Mouse (Mus musculus): ENCODE results near the gene Srrm4. TPM values are rescaled to one million over a fixed set of nuclear protein-coding genes. Genes with fewer than 3 reads are reported as not detected.

Gene Srrm4
- polyA plus RNA-seq, 1 experiment from 2014 or later: 23.6 TPM

DNA sequence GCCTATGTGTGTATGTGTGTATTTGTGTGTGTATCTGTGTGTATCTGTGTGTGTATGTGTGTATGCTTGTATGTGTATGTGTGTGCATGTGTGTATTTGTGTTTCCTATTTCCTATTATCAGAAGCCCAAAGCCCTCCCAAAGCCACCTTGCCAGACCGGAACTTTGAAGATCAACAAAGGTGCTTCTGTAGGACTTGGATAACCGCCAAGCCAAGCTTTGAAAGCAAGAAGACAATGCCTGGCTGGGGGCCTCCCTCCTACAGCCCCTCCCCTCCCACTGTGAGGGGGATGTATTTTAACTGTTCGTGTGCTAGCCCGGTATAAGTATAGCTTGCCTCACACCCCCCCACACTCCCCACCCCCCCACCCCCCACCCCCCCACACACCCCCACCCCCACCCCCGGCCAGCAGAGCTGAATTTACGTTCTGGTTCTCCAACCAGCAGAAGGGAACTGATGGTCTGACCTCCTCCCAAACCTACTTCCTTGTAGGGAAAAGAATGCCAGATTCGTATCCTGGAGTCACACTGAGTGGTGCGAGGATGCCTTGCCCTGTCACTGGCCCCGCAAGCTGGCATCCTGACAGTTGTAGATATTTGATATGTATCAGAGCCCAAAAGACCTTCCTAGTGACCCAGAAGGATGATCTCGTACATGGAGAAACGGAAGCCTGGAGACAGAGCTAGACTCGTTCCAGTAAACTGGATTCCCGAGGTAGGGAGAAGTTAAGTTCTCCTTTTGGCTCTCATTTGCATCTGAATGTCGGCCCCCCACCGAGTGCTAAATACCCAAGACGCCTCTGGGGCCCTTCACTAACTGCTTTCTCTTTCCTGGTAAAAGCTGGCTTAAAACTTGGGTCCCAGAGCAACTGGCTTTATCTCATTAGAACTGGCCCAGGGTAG, 181.7 kb downstream of the Srrm4 start:
- no peaks in the 10 kb centered on the region for H3K9me3 ChIP-seq
- WGBS: 1% methylated on average over 16 of the region's 16 CpGs
- no peak overlapping the region for H3K4me3 ChIP-seq
- H3K4me2 ChIP-seq: peak overlapping the region; percentile 19; the same call in 1 of the 2 replicates
- H3K4me1 ChIP-seq (replicated peaks): peaks cover 24% of the 10 kb centered on the region
- H3K27ac ChIP-seq: peak overlapping the region; percentile 35; the same call in 1 of the 2 replicates
- H3K27me3 ChIP-seq: no peaks in the 10 kb centered on the region
- ATAC-seq (ENCODE audit: low FRiP score): no peak
- H3K36me3 ChIP-seq: no peaks in the 10 kb centered on the region
- H3K9ac ChIP-seq: no peak overlapping the region; the same call in 1 of the 2 replicates

DNA sequence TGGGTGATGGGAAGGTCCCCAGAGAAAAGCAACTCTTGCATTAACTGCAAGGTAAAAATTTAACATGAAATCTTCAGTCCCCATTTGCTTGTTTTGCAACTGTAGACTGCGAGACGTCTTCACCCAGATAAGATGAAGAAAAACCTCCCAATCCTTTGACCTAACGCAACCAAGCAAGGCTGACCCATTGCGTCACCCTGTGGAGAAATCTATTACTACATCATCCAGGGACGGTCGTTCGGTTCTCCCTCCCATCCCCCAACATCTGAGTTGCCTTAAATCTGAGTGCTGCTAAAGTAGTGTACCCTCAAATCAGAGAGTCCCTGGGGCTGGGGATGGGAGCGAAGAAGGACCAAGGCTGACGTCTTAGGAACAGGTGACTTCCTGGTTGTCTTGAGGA, 182.7 kb downstream of the Srrm4 start:
- Histone ChIP-seq H3K4me1 (replicated peaks) (peaks cover 24% of the 10 kb centered on the region), H3K4me2 (no peak overlapping the region), H3K27ac (no peak overlapping the region), H3K4me3 (no peak overlapping the region), H3K27me3 (no peaks in the 10 kb centered on the region), H3K36me3 (no peaks in the 10 kb centered on the region), H3K9ac (no peak overlapping the region), H3K9me3 (no peaks in the 10 kb centered on the region)
- ATAC-seq (ENCODE audit: low FRiP score): no peak
- WGBS: 66% methylated on average over 9 of the region's 9 CpGs

DNA sequence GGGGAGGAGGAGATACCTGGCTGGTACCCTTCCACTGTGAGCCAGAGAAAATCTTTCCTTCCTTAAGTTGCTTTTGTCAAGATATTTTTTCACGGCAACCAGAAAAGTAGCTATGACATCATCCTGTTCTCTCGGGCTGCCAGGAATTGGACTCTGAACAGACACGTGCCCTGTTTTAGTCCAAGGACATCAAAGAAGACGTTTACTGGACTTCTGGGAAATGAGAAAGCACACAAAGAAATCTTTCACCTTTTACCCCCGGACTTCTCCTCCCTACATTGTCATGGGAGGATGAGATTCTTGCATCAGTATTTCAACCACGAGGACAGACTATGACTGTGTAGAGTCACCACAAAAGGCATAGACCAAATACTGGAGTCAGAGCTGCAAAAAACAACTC, 183.7 kb downstream of the Srrm4 start:
- no peaks in the 10 kb centered on the region for H3K9me3 ChIP-seq
- H3K4me1 ChIP-seq (replicated peaks): peaks cover 24% of the 10 kb centered on the region
- H3K36me3 ChIP-seq: no peaks in the 10 kb centered on the region
- no peaks in the 10 kb centered on the region for H3K27me3 ChIP-seq
- no peak overlapping the region for H3K4me3 ChIP-seq
- no peak overlapping the region for H3K4me2 ChIP-seq
- WGBS: 39% methylated on average over 6 of the region's 6 CpGs
- no peak for ATAC-seq (ENCODE audit: low FRiP score)
- H3K9ac ChIP-seq: no peak overlapping the region
- no peak overlapping the region for H3K27ac ChIP-seq

DNA sequence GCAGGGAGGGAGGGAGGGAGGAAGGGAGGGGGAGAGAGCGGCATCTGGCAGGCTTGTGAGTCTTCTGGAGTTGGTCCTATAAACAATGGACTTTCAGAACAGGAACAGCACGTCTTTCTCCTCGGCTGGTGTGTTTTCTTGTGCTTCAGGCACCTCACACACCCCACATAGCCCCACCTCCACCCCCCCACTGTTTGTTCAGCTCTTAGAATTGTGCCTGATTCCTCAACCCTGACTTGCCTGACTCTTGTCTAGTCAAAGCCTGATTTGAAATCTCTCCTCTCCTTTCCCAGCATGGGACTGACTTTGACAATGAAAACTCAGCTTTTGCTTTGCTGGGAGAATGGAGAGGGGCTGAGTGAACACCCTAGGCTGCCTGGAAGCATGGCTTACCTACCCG, 184.3 kb downstream of the Srrm4 start:
- no peak overlapping the region for H3K4me3 ChIP-seq
- no peaks in the 10 kb centered on the region for H3K27me3 ChIP-seq
- H3K36me3 ChIP-seq: no peaks in the 10 kb centered on the region
- no peak overlapping the region for H3K9ac ChIP-seq
- no peak for ATAC-seq (ENCODE audit: low FRiP score)
- no peak overlapping the region for H3K27ac ChIP-seq
- 14% methylated on average over 4 of the region's 4 CpGs for WGBS
- peaks cover 24% of the 10 kb centered on the region for H3K4me1 ChIP-seq (replicated peaks)
- H3K4me2 ChIP-seq: no peak overlapping the region
- H3K9me3 ChIP-seq: no peaks in the 10 kb centered on the region

DNA sequence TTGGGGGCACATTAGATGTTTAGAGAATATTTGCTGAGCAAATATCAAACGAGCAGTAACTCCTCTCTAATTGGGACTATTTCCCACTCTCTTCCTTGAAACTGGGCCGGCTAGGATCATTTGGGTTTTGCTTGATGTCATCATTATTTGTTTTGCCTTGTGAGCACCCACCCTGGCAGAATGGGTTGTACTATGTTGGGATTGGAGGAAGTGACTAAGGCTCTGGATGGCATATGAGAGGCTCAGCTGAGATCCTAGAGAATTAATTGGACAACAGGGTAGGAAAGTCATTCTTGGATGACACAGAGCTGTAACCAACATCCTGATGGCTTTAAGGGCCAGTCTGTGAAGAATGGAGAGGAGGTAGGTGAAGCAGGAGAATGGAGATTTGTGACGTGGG, 185.1 kb downstream of the Srrm4 start:
- ATAC-seq (ENCODE audit: low FRiP score): no peak
- no peak overlapping the region for H3K4me3 ChIP-seq
- H3K9me3 ChIP-seq: no peaks in the 10 kb centered on the region
- no peak overlapping the region for H3K27ac ChIP-seq
- no peaks in the 10 kb centered on the region for H3K36me3 ChIP-seq
- H3K4me2 ChIP-seq: no peak overlapping the region
- WGBS: 84% methylated on average over 3 of the region's 3 CpGs
- H3K4me1 ChIP-seq (replicated peaks): peaks cover 24% of the 10 kb centered on the region
- H3K9ac ChIP-seq: no peak overlapping the region
- no peaks in the 10 kb centered on the region for H3K27me3 ChIP-seq

DNA sequence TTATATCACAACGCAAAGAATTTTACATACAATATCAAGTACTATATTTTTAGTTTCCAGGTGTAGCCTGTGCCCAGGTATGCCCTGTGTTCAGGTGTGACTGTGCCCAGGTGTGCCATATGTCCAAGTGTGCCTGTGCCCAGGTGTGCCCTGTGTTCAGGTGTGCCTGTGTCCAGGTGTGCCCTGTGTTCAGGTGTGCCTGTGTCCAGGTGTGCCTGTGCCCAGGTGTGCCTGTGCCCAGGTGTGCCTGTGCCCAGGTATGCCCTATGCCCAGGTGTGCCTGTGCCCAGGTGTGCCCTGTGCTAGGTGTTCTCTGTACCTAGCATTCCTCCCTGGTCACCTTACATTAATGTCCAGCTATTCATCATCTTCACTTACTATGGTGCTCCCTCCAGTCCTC, 185.7 kb downstream of the Srrm4 start:
- Histone ChIP-seq H3K9me3 (no peaks in the 10 kb centered on the region), H3K4me2 (no peak overlapping the region)
- 91% methylated on average over 1 of the region's 1 CpGs for WGBS

DNA sequence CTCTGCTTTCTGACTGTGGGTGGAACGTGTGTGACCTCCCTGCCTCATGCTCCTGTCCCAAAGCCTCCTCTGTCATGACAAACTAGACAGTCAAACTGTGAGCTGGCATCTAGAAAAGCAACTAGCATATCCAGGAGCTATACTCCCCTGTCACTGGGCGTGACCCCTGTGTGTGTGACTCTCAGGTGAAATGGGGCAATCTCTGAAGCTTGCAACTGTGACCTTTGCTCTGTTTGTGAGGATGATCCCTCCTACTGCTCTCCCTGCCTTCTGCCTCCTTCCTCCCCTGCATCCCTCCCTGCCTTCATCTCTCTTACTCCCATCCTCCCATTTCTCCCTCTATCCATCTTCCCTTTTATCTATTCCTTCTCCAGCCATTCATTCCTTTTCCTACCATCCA, 187.6 kb downstream of the Srrm4 start:
- H3K27ac ChIP-seq: no peak overlapping the region
- no peaks in the 10 kb centered on the region for H3K27me3 ChIP-seq
- H3K4me3 ChIP-seq: no peak overlapping the region
- 95% methylated on average over 2 of the region's 2 CpGs for WGBS
- no peak overlapping the region for H3K9ac ChIP-seq
- no peaks in the 10 kb centered on the region for H3K36me3 ChIP-seq
- peaks cover 10% of the 10 kb centered on the region for H3K4me1 ChIP-seq (replicated peaks)
- no peak for ATAC-seq (ENCODE audit: low FRiP score)
- no peaks in the 10 kb centered on the region for H3K9me3 ChIP-seq
- H3K4me2 ChIP-seq: no peak overlapping the region

More for the DNA sequence above, 185.7 kb downstream of the Srrm4 start:
- H3K4me1 ChIP-seq (replicated peaks): peaks cover 24% of the 10 kb centered on the region
- no peaks in the 10 kb centered on the region for H3K27me3 ChIP-seq
- no peak for ATAC-seq (ENCODE audit: low FRiP score)
- no peak overlapping the region for H3K4me3 ChIP-seq
- no peak overlapping the region for H3K9ac ChIP-seq
- H3K36me3 ChIP-seq: no peaks in the 10 kb centered on the region
- no peak overlapping the region for H3K27ac ChIP-seq

DNA sequence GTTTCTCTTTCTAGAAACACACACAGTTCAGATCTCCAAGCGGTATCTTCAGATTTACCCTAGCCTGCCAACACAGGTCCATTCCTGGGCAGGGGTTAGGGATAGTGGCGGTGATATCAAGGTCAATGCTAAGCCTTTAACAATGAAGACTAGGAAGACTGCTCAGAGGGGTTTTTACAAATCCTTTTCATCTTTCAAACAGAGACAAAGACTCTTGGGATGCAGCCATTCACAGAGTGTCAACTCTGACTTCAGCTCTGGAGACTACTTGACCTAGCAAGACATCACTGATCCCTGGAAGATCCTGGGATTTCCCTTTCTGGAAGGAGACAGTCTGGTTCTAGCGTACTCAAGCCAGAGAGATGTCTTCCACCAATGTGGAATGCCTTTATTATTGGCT, 190.8 kb downstream of the Srrm4 start:
- no peak overlapping the region for H3K4me2 ChIP-seq
- no peak overlapping the region for H3K9ac ChIP-seq
- H3K27ac ChIP-seq: no peak overlapping the region
- WGBS: 87% methylated on average over 3 of the region's 3 CpGs
- H3K27me3 ChIP-seq: no peaks in the 10 kb centered on the region
- no peak overlapping the region for H3K4me3 ChIP-seq
- ATAC-seq (ENCODE audit: low FRiP score): no peak
- no peaks in the 10 kb centered on the region for H3K4me1 ChIP-seq (replicated peaks)
- no peaks in the 10 kb centered on the region for H3K9me3 ChIP-seq
- H3K36me3 ChIP-seq: no peaks in the 10 kb centered on the region

DNA sequence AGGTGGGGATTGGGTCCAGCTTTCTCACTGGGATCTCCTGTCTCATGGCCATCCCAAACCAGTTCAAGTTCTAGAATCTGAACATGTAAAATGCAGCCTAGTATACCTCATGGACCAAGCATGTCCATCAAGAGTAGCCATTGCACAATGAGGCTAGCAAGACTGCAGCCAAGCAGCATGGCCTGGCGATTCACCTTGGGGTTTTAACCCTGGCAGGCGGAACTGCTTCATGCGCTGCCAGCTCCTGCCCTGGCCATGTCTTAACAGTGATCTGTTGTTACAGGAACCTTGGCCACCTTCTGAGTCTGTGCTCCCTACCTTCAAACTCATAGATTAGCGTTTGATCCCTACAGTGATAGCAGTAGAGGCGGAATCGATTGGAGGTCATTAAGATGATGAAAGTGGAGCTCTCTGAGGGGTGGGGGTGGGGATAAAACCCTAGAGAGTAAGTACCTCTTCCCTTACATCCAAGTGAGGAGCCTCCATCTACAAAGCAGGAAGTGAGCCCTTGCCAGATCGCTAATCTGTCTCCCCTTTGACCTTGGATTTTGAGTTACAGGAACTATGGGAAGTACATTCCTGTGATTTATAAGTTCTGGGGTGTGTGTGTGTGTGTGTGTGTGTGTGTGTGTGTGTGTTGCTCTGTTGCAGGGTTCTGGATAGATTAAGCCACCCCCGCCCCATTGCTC, 191.4 kb downstream of the Srrm4 start:
- Histone ChIP-seq H3K9me3 (no peaks in the 10 kb centered on the region), H3K27me3 (no peaks in the 10 kb centered on the region), H3K4me1 (replicated peaks) (no peaks in the 10 kb centered on the region), H3K27ac (no peak overlapping the region), H3K36me3 (no peaks in the 10 kb centered on the region), H3K4me2 (no peak overlapping the region), H3K4me3 (no peak overlapping the region), H3K9ac (no peak overlapping the region)
- ATAC-seq (ENCODE audit: low FRiP score): no peak
- WGBS: 86% methylated on average over 8 of the region's 8 CpGs

DNA sequence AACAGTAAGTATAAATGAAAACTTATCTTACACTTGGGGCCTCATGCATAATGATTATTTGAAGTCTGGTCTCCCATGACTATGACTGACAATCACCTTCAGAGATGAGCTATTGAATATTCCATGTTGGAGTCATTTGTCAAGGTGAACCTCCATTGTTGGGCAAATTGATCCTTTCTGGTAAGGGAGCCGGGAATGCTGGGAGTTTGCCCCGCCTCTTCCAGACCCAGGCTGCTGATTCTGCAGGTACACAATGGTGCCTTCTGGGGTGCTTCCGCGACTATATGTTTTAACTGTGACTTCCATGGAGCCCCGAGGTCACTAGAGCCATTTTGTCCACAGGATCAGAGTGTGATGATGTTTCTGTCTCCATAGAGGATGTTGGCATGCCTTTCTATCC, 195.5 kb downstream of the Srrm4 start:
- no peaks in the 10 kb centered on the region for H3K4me1 ChIP-seq (replicated peaks)
- WGBS: 82% methylated on average over 5 of the region's 5 CpGs
- no peak overlapping the region for H3K27ac ChIP-seq
- no peak for ATAC-seq (ENCODE audit: low FRiP score)
- no peaks in the 10 kb centered on the region for H3K36me3 ChIP-seq
- H3K27me3 ChIP-seq: no peaks in the 10 kb centered on the region
- H3K9ac ChIP-seq: no peak overlapping the region
- H3K4me3 ChIP-seq: no peak overlapping the region
- no peaks in the 10 kb centered on the region for H3K9me3 ChIP-seq
- H3K4me2 ChIP-seq: no peak overlapping the region

DNA sequence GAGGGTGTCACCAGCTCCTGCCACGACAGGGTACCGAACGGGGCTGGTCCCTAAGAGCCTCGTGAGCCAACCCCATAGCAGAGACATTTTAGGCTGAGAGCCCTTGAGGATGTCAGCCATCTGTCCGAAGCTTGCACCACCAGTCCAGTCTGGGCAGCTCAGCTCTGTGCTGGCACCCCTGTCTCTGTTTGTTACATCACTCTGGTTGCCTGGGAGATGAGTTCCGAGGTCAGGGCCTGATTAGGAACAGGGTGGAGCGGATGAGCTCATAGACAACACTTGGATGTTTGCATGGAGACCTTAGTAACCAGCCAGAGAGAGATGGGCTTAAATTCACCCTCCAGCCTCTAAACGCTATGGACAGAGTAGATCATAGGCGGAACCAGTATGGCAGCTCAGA, 199.0 kb downstream of the Srrm4 start:
- 79% methylated on average over 9 of the region's 9 CpGs for WGBS
- no peak overlapping the region for H3K4me3 ChIP-seq
- H3K9me3 ChIP-seq: no peaks in the 10 kb centered on the region
- no peaks in the 10 kb centered on the region for H3K27me3 ChIP-seq
- H3K9ac ChIP-seq: no peak overlapping the region
- H3K36me3 ChIP-seq: no peaks in the 10 kb centered on the region
- H3K27ac ChIP-seq: no peak overlapping the region
- no peak overlapping the region for H3K4me2 ChIP-seq
- ATAC-seq (ENCODE audit: low FRiP score): no peak
- peaks cover 11% of the 10 kb centered on the region; the same call in 1 of the 2 replicates for H3K4me1 ChIP-seq (replicated peaks)

DNA sequence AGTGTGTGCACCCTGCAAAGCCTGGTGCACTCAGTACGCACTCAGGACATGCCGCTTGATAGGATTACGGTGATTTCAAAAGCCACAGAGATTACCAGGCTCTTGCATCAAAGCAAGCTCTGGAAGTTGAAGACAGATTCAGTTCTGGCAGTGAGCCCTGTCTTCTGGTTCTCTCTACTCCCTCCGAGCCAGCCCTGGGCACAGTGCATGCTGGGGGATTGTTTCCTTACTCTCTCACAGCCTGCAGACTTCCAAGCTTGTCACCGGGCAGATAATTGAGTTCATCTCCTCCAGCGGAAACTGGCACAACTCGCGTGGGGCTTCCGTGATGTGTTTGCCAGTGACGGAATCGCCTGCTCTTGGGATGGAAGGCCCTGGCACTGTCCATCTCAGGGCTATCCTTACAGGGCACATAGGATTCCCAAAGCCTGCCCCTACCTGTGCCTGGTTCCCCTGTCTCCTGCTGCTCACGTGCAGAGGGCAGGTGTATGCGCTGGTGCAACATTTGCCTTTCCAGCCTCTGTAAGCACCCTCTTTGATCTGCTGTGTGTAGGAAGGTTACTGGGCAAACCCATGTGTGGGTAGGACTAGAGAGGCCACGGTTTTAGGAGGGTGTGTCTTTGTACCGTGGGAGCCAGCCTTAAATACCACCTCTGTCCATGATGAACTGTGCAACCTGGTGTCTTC, 201.6 kb downstream of the Srrm4 start:
- no peak for ATAC-seq (ENCODE audit: low FRiP score)
- Histone ChIP-seq H3K4me2 (no peak overlapping the region), H3K27ac (peak overlapping the region; percentile 20; the same call in 1 of the 2 replicates), H3K4me3 (no peak overlapping the region), H3K9me3 (no peaks in the 10 kb centered on the region), H3K36me3 (no peaks in the 10 kb centered on the region), H3K4me1 (replicated peaks) (peaks cover 11% of the 10 kb centered on the region; the same call in 1 of the 2 replicates), H3K27me3 (no peaks in the 10 kb centered on the region), H3K9ac (no peak overlapping the region)
- 78% methylated on average over 15 of the region's 15 CpGs for WGBS
